Mouse (Mus musculus) CD4-positive, CD25-positive, alpha-beta regulatory T cell, adult 4 months (primary cell): ENCODE measurements around the gene Dlgap5. TPM values are rescaled to one million over a fixed set of nuclear protein-coding genes. Genes with fewer than 3 reads are reported as not detected.

ENCODE experiments used
- ATAC-seq: one replicate; pipeline ENCODE4 v1.8.0; 2017
- polyA plus RNA-seq, 2 experiments: library from polyadenylated mRNA; unstranded; fragments of 100-300 nt; shearing (Covaris generic); gene quantifications; one replicate each; pipeline ENCODE4 v1.2.1; 2017

Gene Dlgap5
- polyA plus RNA-seq, 2 experiments from 2014 or later = 11.4 to 13.0 TPM

- ATAC-seq = no peak
These were observed 67.2 kb downstream of the Dlgap5 start for GRCm38 (mm10) chr14:47350974-47351373.

- ATAC-seq = no peak
These were observed 71.5 kb downstream of the Dlgap5 start for GRCm38 (mm10) chr14:47346715-47347114.

- no peak for ATAC-seq
These were observed 76.4 kb downstream of the Dlgap5 start for GRCm38 (mm10) chr14:47341811-47342291.

GRCm38 (mm10) chr14:47340231-47340925 is 77.8 kb downstream of the Dlgap5 start:
- ATAC-seq = no peak

Other genes with a start within 250 kb of the Dlgap5 start
- gene Gch1, start 229.0 kb downstream of the Dlgap5 start, polyA plus RNA-seq = 1 to 10 TPM; 1.5 to 2.2 TPM
- gene Wdhd1, start 141.6 kb downstream of the Dlgap5 start, polyA plus RNA-seq = 10 to 100 TPM; 12.2 to 20.7 TPM
- gene Socs4, start 141.5 kb downstream of the Dlgap5 start, polyA plus RNA-seq = 1 to 10 TPM; 4.0 to 6.0 TPM
- 10 to 100 TPM; 49.1 to 53.7 TPM for gene Mapk1ip1l, start 120.1 kb downstream of the Dlgap5 start, polyA plus RNA-seq
- 10 to 100 TPM; 12.5 to 13.6 TPM for gene Lgals3, start 50.7 kb downstream of the Dlgap5 start, polyA plus RNA-seq
- gene Fbxo34, start 32.0 kb upstream of the Dlgap5 start, polyA plus RNA-seq = 10 to 100 TPM in 1 of 2 experiments, 1 to 10 TPM in 1; 9.5 to 16.1 TPM
- gene Atg14, start 152.2 kb upstream of the Dlgap5 start, polyA plus RNA-seq = 10 to 100 TPM; 12.9 to 23.0 TPM
- 10 to 100 TPM; 60.6 to 67.2 TPM for gene Ktn1, start 230.0 kb upstream of the Dlgap5 start, polyA plus RNA-seq